Mouse (Mus musculus): Measurements from ENCODE around the gene Pold2.

DNA sequence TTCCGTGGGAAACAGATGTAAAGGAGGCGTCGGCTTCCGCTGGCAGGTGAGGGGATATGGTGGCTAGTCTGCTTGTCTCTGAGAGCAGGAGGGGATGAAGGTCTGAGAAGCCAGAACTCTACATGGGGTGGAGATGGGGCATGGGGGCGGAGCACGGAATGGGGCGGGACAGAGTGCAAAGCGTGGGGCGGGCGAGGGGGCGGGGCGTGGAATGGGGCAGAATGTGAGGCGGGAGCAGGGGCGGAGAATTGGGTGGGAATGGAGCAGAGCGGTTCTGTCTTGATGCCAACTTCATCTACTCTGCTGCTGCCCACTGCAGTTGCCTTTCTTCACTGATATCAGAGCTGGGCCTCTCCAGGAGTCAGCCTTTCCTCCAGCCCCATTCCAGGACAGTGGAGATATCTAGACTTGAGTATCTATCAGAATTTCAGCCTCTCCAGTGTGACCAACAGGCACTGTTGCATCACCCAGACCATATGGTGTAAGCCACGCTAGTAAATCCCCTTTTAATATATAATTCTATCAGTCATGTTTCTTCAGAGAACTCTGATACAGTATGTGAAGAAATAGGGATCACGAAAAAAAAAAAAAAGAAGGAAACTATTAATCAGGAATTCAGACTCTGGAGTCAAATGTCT, 42.4 kb upstream of the Pold2 start:
- TF ChIP-seq ZNF384 (IDR thresholded peaks at IDR 0.05; ENCODE audit: low read depth, low read length) (no peak), CHD2 (IDR thresholded peaks at IDR 0.05; ENCODE audit: low read depth, low read length) (no peak), ZC3H11A (IDR thresholded peaks at IDR 0.05; ENCODE audit: borderline replicate concordance, low read depth, low read length) (no peak)
